Mouse (Mus musculus) hematopoietic stem cell, adult 5-6 weeks (primary cell): Measurements from ENCODE around the gene Tomm40. TPM values are rescaled to one million over a fixed set of nuclear protein-coding genes. Genes with fewer than 3 reads are reported as not detected.

Experiments
- ATAC-seq, 2 experiments: fragments of 125-278 bp in 1 of 2; replicated peaks in 1 of 2; 2 replicates each; pipeline ENCODE4 v1.8.0; 2016 to 2017; ENCODE audit warnings: inconsistent platforms in 2 of 2, mild to moderate bottlenecking in 2 of 2, moderate number of reproducible peaks in 2 of 2, low read depth in 1 of 2, moderate TSS enrichment in 1 of 2; ENCODE audit not compliant: low FRiP score in 2 of 2, poor library complexity in 2 of 2, severe bottlenecking in 2 of 2, insufficient read depth in 1 of 2, low TSS enrichment in 1 of 2
- total RNA-seq: library from RNA; stranded (forward); fragments of 172-1452, 232-1000 nt; gene quantifications from 2 replicates; pipeline ENCODE4 v1.2.3, GENCODE M21; 2017

Tomm40 gene
- total RNA-seq, 1 experiment from 2014 or later, result 29.0 TPM

GRCm38 (mm10) chr7:19747420-19748218, 32.4 kb upstream of the Tomm40 start:
- no peak for ATAC-seq

DNA sequence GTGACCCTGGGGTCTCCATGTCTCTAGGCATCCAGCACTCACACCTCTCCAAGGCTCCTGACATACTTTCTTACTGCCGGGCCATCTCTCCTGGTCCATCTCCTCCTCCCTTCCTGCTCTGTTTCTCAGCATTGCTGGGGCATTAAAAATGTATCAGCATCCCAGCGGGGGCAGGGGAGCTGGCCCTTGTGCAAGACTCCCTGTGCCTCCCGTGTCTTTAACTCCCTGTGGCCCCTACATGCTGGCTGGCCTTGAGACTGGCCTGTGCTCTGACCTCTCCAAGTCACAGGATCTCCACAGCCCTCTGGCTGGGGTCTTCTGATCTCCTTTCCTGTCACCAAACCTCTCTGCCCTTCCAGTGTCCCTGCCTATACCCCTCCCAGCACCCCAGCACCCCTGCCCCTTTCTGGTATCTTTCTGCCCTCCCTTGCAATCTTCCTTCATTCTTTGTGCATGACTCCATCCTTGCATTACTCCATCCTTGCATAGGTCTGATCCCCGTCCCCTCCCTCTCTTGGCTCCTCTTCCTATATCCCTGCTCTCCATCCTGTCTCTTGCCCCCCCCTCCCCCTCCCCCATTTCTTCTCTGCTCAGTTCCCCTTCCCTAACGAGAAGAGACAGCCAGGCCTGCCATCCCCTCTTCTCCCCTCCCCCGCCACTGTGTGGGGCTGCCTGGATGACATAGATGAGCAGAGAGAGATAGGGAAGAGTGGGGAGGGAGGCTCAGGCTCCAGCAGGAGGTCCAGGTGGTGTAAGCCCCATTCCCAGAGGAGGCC, 31.4 kb upstream of the Tomm40 start:
- no peak for ATAC-seq

- no peak for ATAC-seq
Observed at GRCm38 (mm10) chr7:19745971-19746370, 30.7 kb upstream of the Tomm40 start.

- peak; percentile 18; a peak in 3 of 4 replicates for ATAC-seq
Observed at GRCm38 (mm10) chr7:19744590-19745385, 29.6 kb upstream of the Tomm40 start.

DNA sequence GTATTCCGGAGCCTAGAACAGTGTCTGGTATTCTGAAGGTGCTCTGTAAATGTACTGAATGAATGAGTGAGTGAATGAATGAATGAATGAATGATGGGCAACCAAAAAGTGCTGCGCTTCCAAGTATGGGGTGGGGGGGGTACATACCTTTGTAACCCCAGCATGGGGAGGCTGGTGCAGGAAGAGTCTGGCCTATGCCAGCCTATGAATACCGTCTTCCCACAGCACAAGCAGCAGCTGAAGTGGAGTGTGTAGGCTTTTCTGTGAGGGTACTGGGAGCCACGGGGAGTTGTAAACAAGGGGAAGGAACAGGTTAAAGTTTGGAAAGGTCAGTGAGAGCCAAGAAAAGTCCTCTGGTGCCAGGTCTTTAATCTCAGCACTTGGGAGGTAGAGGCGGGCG, 28.6 kb upstream of the Tomm40 start:
- no peak for ATAC-seq

DNA sequence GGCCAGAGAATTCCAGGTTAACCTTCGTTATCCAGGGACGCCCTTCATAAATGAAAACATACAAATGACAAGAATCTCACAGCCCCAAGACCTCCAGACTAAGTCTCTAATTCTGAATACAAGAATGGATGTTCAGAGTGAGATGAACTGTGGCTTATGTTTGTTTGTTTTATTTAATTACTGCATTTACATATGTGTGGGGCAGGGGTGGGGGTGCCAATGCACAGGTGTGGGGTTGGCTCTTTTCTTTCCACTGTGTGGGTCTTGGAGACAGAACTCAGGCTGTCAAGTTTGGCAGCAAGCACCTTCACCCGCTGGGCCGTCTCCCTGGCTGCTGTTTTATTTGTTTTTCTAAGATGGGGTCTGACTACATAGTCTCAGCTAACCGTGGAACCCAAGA, 27.2 kb upstream of the Tomm40 start:
- ATAC-seq, result no peak

- ATAC-seq, result no peak
Observed at GRCm38 (mm10) chr7:19741329-19742031, 26.2 kb upstream of the Tomm40 start.

- no peak for ATAC-seq
Observed at GRCm38 (mm10) chr7:19740269-19740668, 25.0 kb upstream of the Tomm40 start.

DNA sequence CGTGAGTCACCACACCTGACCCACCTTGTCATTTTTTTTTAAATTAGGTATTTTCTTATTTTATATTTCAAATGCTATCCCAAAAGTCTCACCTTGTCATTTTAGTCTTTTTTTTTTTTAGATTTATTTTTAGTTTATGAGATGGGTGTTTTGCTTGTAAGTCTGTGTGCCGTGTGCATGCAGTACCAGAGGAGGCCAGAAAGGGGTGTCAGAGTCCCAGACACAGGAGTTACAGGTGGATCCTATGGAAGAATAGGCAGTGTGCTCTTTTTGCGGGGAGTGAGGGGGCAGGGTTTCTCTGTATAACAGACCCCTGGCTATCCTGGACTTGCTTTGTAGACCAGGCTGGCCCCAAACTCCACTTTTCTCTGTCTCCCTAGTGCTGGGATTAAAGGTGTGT, 23.5 kb upstream of the Tomm40 start:
- no peak for ATAC-seq

- ATAC-seq, result peak; percentile 72 to 75
Observed at GRCm38 (mm10) chr7:19736389-19737057, 21.3 kb upstream of the Tomm40 start.

GRCm38 (mm10) chr7:19734178-19734666, 19.0 kb upstream of the Tomm40 start:
- ATAC-seq, result no peak

GRCm38 (mm10) chr7:19726541-19726940, 11.3 kb upstream of the Tomm40 start:
- no peak for ATAC-seq

- ATAC-seq, result no peak
Observed at GRCm38 (mm10) chr7:19724167-19724566, 8.9 kb upstream of the Tomm40 start.

DNA sequence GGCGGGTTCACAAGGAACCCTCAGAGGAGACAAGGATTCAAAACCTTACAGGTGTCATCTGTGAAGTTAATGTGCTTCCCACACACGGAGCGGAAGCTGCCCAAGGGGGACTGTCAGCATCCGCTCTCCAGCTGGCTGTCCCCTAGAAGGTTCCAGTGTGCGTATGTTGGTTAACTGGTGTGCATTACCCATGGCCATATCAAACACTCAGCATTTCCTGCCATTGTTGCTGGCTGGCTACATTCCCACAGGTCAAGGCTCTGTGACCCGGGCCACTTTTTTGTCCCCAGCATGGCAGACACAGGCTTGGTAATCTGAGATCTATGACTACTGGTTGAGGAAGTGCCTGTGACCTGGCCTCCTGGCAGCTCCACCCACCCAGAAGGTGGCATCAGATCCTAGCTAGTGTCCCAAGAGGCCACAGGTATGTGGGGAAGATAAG, 7.5 kb upstream of the Tomm40 start:
- no peak for ATAC-seq

DNA sequence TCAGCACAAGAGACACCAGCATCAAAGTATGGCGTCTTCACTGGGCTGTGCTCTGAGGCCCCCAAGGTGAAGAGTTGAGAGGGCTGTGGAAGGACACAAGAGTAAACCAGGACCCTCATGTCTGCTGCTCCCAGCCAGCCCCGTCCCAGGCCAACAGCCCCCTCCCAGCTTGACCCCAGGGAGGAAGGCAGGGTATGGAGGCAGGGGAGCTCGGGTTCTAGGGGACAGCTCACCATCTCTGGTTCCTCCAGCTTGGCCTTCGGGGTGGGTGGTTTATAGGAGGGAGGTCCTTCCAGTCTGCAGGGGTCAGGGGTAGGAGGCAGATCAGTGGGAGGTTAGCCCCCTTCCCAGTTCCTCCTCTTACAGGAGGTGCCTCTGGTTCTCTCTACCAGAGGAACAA, 4.0 kb upstream of the Tomm40 start:
- ATAC-seq, result no peak

DNA sequence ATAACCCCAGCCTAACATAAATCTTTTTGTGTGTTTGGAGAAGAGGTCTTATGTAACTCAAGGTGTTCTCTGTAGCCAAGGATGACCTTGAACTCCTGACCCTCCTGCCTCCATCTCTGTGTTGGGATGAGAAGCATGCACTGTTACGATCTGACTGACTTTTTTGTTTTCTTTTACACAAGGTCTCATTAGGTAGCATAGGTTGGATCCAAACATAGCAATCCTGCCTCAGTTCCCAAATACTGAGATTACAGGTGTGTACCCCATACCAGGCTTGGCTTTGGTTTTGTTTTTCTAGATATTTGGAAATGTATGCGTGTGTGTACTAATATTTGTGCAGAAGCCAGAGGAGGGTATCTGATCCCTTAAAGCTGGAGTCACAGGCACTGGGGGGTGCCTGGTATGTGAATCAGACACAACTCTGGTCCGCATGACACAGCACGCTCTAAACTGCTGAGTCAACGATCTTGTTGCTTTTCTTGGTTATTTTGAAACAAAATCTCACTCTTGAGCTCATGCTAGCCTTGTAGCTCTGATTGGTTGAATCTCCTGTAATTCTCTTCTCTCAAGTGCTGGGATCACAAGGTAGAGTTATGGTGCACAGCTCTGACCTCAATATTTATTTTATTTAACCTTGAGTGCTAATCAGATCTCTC, 3.2 kb upstream of the Tomm40 start:
- ATAC-seq, result no peak
